Mouse (Mus musculus): ENCODE results near the gene Mfsd4a.

- TF ChIP-seq CTCF (IDR thresholded peaks at IDR 0.05; ENCODE audit: low read depth, low read length): no peak
- no peak for TF ChIP-seq POLR2A (IDR thresholded peaks at IDR 0.05; ENCODE audit: extremely low read depth, insufficient read depth, low read length)
Measured at GRCm38 (mm10) chr1:132090266-132090665, 22.4 kb upstream of the Mfsd4a start.
